Mouse (Mus musculus): ENCODE results near the gene Myo10. TPM values are rescaled to one million over a fixed set of nuclear protein-coding genes. Genes with fewer than 3 reads are reported as not detected.

Myo10 gene
- polyA plus RNA-seq, 1 experiment from 2014 or later = 48.4 TPM

- Histone ChIP-seq H3K4me1 (ENCODE audit: control insufficient read depth, insufficient read depth, low read length) (no peaks in the 10 kb centered on the region), H3K27ac (replicated peaks; ENCODE audit: low read depth, low read length) (no peak overlapping the region), H3K4me2 (ENCODE audit: low read depth, severe bottlenecking) (no peak overlapping the region), H3K9ac (ENCODE audit: low read length) (no peak overlapping the region), H3K27me3 (ENCODE audit: control insufficient read depth, insufficient read depth, low read length) (no peaks in the 10 kb centered on the region), H3K36me3 (ENCODE audit: control insufficient read depth, insufficient read depth, low read length) (no peaks in the 10 kb centered on the region), H3K9me3 (ENCODE audit: control insufficient read depth, low read length) (no peaks in the 10 kb centered on the region), H3K4me3 (ENCODE audit: low read depth, low read length) (no peak overlapping the region)
- DNase-seq (ENCODE audit: low spot score) (no peak), ATAC-seq (ENCODE audit: insufficient number of reproducible peaks, low FRiP score, low TSS enrichment, low read depth) (no peak)
- WGBS = 89% methylated on average over 8 of the region's 8 CpGs
Measured at GRCm38 (mm10) chr15:25826531-25826961, 204.2 kb downstream of the Myo10 start.

GRCm38 (mm10) chr15:25828464-25828863 is 206.1 kb downstream of the Myo10 start:
- no peaks in the 10 kb centered on the region for H3K4me1 ChIP-seq (ENCODE audit: control insufficient read depth, insufficient read depth, low read length)
- H3K27me3 ChIP-seq (ENCODE audit: control insufficient read depth, insufficient read depth, low read length) = no peaks in the 10 kb centered on the region
- WGBS = 88% methylated on average over 10 of the region's 10 CpGs
- ATAC-seq (ENCODE audit: insufficient number of reproducible peaks, low FRiP score, low TSS enrichment, low read depth) (no peak), DNase-seq (ENCODE audit: low spot score) (no peak)
- H3K36me3 ChIP-seq (ENCODE audit: control insufficient read depth, insufficient read depth, low read length) = no peaks in the 10 kb centered on the region
- H3K4me2 ChIP-seq (ENCODE audit: low read depth, severe bottlenecking) = no peak overlapping the region
- no peak overlapping the region for H3K27ac ChIP-seq (replicated peaks; ENCODE audit: low read depth, low read length)
- H3K4me3 ChIP-seq (ENCODE audit: low read depth, low read length) = no peak overlapping the region
- H3K9ac ChIP-seq (ENCODE audit: low read length) = no peak overlapping the region
- no peaks in the 10 kb centered on the region for H3K9me3 ChIP-seq (ENCODE audit: control insufficient read depth, low read length)

- Histone ChIP-seq H3K4me2 (ENCODE audit: low read depth, severe bottlenecking) (no peak overlapping the region), H3K9ac (ENCODE audit: low read length) (no peak overlapping the region), H3K4me3 (ENCODE audit: low read depth, low read length) (no peak overlapping the region), H3K36me3 (ENCODE audit: control insufficient read depth, insufficient read depth, low read length) (no peaks in the 10 kb centered on the region), H3K4me1 (ENCODE audit: control insufficient read depth, insufficient read depth, low read length) (no peaks in the 10 kb centered on the region), H3K9me3 (ENCODE audit: control insufficient read depth, low read length) (no peaks in the 10 kb centered on the region), H3K27ac (replicated peaks; ENCODE audit: low read depth, low read length) (no peak overlapping the region), H3K27me3 (ENCODE audit: control insufficient read depth, insufficient read depth, low read length) (no peaks in the 10 kb centered on the region)
- no peak for DNase-seq (ENCODE audit: low spot score)
- no peak for ATAC-seq (ENCODE audit: insufficient number of reproducible peaks, low FRiP score, low TSS enrichment, low read depth)
- WGBS = 83% methylated on average over 2 of the region's 2 CpGs
Measured at GRCm38 (mm10) chr15:25830426-25830825, 208.1 kb downstream of the Myo10 start.

- ATAC-seq (ENCODE audit: insufficient number of reproducible peaks, low FRiP score, low TSS enrichment, low read depth) (no peak), DNase-seq (ENCODE audit: low spot score) (no peak)
- H3K4me3 ChIP-seq (ENCODE audit: low read depth, low read length) = no peak overlapping the region
- H3K9ac ChIP-seq (ENCODE audit: low read length) = no peak overlapping the region
- H3K4me1 ChIP-seq (ENCODE audit: control insufficient read depth, insufficient read depth, low read length) = no peaks in the 10 kb centered on the region
- no peak overlapping the region for H3K4me2 ChIP-seq (ENCODE audit: low read depth, severe bottlenecking)
- WGBS = 81% methylated on average over 2 of the region's 2 CpGs
- no peaks in the 10 kb centered on the region for H3K27me3 ChIP-seq (ENCODE audit: control insufficient read depth, insufficient read depth, low read length)
- no peak overlapping the region for H3K27ac ChIP-seq (replicated peaks; ENCODE audit: low read depth, low read length)
- no peaks in the 10 kb centered on the region for H3K9me3 ChIP-seq (ENCODE audit: control insufficient read depth, low read length)
- no peaks in the 10 kb centered on the region for H3K36me3 ChIP-seq (ENCODE audit: control insufficient read depth, insufficient read depth, low read length)
Measured at GRCm38 (mm10) chr15:25834282-25834681, 212.0 kb downstream of the Myo10 start.

GRCm38 (mm10) chr15:25834920-25835674 is 212.8 kb downstream of the Myo10 start:
- Histone ChIP-seq H3K9me3 (ENCODE audit: control insufficient read depth, low read length) (no peaks in the 10 kb centered on the region), H3K9ac (ENCODE audit: low read length) (no peak overlapping the region), H3K4me2 (ENCODE audit: low read depth, severe bottlenecking) (no peak overlapping the region), H3K27ac (replicated peaks; ENCODE audit: low read depth, low read length) (no peak overlapping the region), H3K4me1 (ENCODE audit: control insufficient read depth, insufficient read depth, low read length) (no peaks in the 10 kb centered on the region), H3K4me3 (ENCODE audit: low read depth, low read length) (no peak overlapping the region), H3K27me3 (ENCODE audit: control insufficient read depth, insufficient read depth, low read length) (no peaks in the 10 kb centered on the region), H3K36me3 (ENCODE audit: control insufficient read depth, insufficient read depth, low read length) (no peaks in the 10 kb centered on the region)
- DNase-seq (ENCODE audit: low spot score) (no peak), ATAC-seq (ENCODE audit: insufficient number of reproducible peaks, low FRiP score, low TSS enrichment, low read depth) (no peak)
- 88% methylated on average over 17 of the region's 17 CpGs for WGBS

GRCm38 (mm10) chr15:25842462-25843085 is 220.2 kb downstream of the Myo10 start:
- no peaks in the 10 kb centered on the region for H3K36me3 ChIP-seq (ENCODE audit: control insufficient read depth, insufficient read depth, low read length)
- H3K27ac ChIP-seq (replicated peaks; ENCODE audit: low read depth, low read length) = no peak overlapping the region
- H3K4me3 ChIP-seq (ENCODE audit: low read depth, low read length) = peak overlapping the region; percentile 69
- no peaks in the 10 kb centered on the region for H3K9me3 ChIP-seq (ENCODE audit: control insufficient read depth, low read length)
- 15% methylated on average over 16 of the region's 16 CpGs for WGBS
- 0 out of 2 replicates have a peak, but pooled peaks cover 5% of the 10 kb centered on the region for H3K4me1 ChIP-seq (ENCODE audit: control insufficient read depth, insufficient read depth, low read length)
- H3K4me2 ChIP-seq (ENCODE audit: low read depth, severe bottlenecking) = peak overlapping the region; percentile 96
- peak; percentile 27 for DNase-seq (ENCODE audit: low spot score)
- H3K27me3 ChIP-seq (ENCODE audit: control insufficient read depth, insufficient read depth, low read length) = peaks cover 13% of the 10 kb centered on the region
- peak overlapping the region; percentile 67 for H3K9ac ChIP-seq (ENCODE audit: low read length)
- ATAC-seq (ENCODE audit: insufficient number of reproducible peaks, low FRiP score, low TSS enrichment, low read depth) = 0 out of 2 replicates have a peak, but pooled peaks have one; percentile 2

GRCm38 (mm10) chr15:25843086-25843991 is 221.0 kb downstream of the Myo10 start, which contains the start of gene Retreg1:
Gene Retreg1, plus strand, starts transcription at chr15:25843180.
- Histone ChIP-seq H3K4me3 (ENCODE audit: low read depth, low read length) (peak within 1 kb of the TSS; percentile 69), H3K27ac (replicated peaks; ENCODE audit: low read depth, low read length) (no peak within 1 kb of the TSS), H3K4me2 (ENCODE audit: low read depth, severe bottlenecking) (peak within 1 kb of the TSS; percentile 96), H3K36me3 (ENCODE audit: control insufficient read depth, insufficient read depth, low read length) (no peaks in the 10 kb centered on the region), H3K9me3 (ENCODE audit: control insufficient read depth, low read length) (no peaks in the 10 kb centered on the region), H3K9ac (ENCODE audit: low read length) (peak within 1 kb of the TSS; percentile 67), H3K4me1 (ENCODE audit: control insufficient read depth, insufficient read depth, low read length) (0 out of 2 replicates have a peak, but pooled peaks cover 5% of the 10 kb centered on the region), H3K27me3 (ENCODE audit: control insufficient read depth, insufficient read depth, low read length) (peaks cover 13% of the 10 kb centered on the region)
- ATAC-seq (ENCODE audit: insufficient number of reproducible peaks, low FRiP score, low TSS enrichment, low read depth) (peak; percentile 83; the same call in 1 of the 2 replicates), DNase-seq (ENCODE audit: low spot score) (peak; percentile 69)
- WGBS = under 1% methylated on average over 44 of the region's 72 CpGs

GRCm38 (mm10) chr15:25844013-25844570 is 221.8 kb downstream of the Myo10 start:
- H3K36me3 ChIP-seq (ENCODE audit: control insufficient read depth, insufficient read depth, low read length) = no peaks in the 10 kb centered on the region
- WGBS = 9% methylated on average over 11 of the region's 11 CpGs
- DNase-seq (ENCODE audit: low spot score) (no peak), ATAC-seq (ENCODE audit: insufficient number of reproducible peaks, low FRiP score, low TSS enrichment, low read depth) (no peak)
- H3K4me1 ChIP-seq (ENCODE audit: control insufficient read depth, insufficient read depth, low read length) = 0 out of 2 replicates have a peak, but pooled peaks cover 5% of the 10 kb centered on the region
- peaks cover 13% of the 10 kb centered on the region for H3K27me3 ChIP-seq (ENCODE audit: control insufficient read depth, insufficient read depth, low read length)
- no peak overlapping the region for H3K9ac ChIP-seq (ENCODE audit: low read length)
- H3K27ac ChIP-seq (replicated peaks; ENCODE audit: low read depth, low read length) = no peak overlapping the region
- peak overlapping the region; percentile 96 for H3K4me2 ChIP-seq (ENCODE audit: low read depth, severe bottlenecking)
- H3K4me3 ChIP-seq (ENCODE audit: low read depth, low read length) = peak overlapping the region; percentile 69
- no peaks in the 10 kb centered on the region for H3K9me3 ChIP-seq (ENCODE audit: control insufficient read depth, low read length)
